11 mouse cellular contexts compared by ENCODE assay signal in genomic region chr17:47409897-47410861, GRCm38 (mm10). TPM values are rescaled to one million over a fixed set of nuclear protein-coding genes. Genes with fewer than 3 reads are reported as not detected.
DNase-seq lines count a peak whose midpoint lies in the region; ATAC-seq and TF ChIP-seq lines count a peak whose summit lies in the region.
"Not testable (repeated sequence)": the region's sequence is repeated elsewhere in the genome, so short reads cannot be mapped to it uniquely, and the experiment has no call there.
"Had no signal": no experiment of that assay in that cellular context is flagged by ENCODE, and none has a peak within 500 bp of the region (broad histone marks: within the 10 kb centered on the region; RNA-seq: fewer than 3 reads in every experiment).

No protein-coding gene starts in this region.

- DNase-seq in adrenal gland, postnatal 10 days: peak; percentile 26
- DNase-seq in embryo, embryonic 9.5 days (ENCODE audit: extremely low spot score): peak; percentile 33
- peak; percentile 7 for DNase-seq in gastrocnemius, adult 18-20 months (ENCODE audit: low spot score)
- peak; percentile 25 to 50 for DNase-seq in kidney, postnatal 4 days
- peak; percentile 46 for DNase-seq in lung, adult 2 months
- DNase-seq in neural tube, embryonic 11.5 days (ENCODE audit: low spot score): not testable (repeated sequence)
- peak; percentile 19 for DNase-seq in thymus, adult 2 months

- not testable (repeated sequence) for H3K4me1 ChIP-seq in hindbrain, embryonic 12.5 days; lung, adult 2 months (ENCODE audit: control insufficient read depth, insufficient read depth, low read length); neural tube, embryonic 11.5 days (ENCODE audit: control insufficient read depth, insufficient read depth, low read length); thymus, adult 2 months (replicated peaks; ENCODE audit: control insufficient read depth, insufficient read depth, low read length)

- WGBS in hindbrain, embryonic 12.5 days: 3% methylated on average over 74 of the region's 74 CpGs
- WGBS in lung, adult 2 months: 4% methylated on average over 74 of the region's 74 CpGs
- WGBS in neural tube, embryonic 11.5 days: 4% methylated on average over 74 of the region's 74 CpGs
- 4% methylated on average over 74 of the region's 74 CpGs for WGBS in thymus, adult 2 months

- ATAC-seq in hindbrain, embryonic 12.5 days (ENCODE audit: low FRiP score): 0 out of 2 replicates have a peak, but pooled peaks have one; percentile 19
- ATAC-seq in neural tube, embryonic 11.5 days (ENCODE audit: insufficient read depth, low FRiP score, low TSS enrichment): not testable (repeated sequence)

- H3K9me3 ChIP-seq in hindbrain, embryonic 12.5 days (replicated peaks); neural tube, embryonic 11.5 days (ENCODE audit: control insufficient read depth, low read length): not testable (repeated sequence)

- H3K27me3 ChIP-seq in hindbrain, embryonic 12.5 days: peaks cover 48% of the 10 kb centered on the region
- peaks cover 18% of the 10 kb centered on the region for H3K27me3 ChIP-seq in neural tube, embryonic 11.5 days (ENCODE audit: control insufficient read depth, insufficient read depth, low read length)
- H3K27me3 ChIP-seq in thymus, adult 2 months (ENCODE audit: control insufficient read depth, insufficient read depth, low read length): not testable (repeated sequence)

- H3K36me3 ChIP-seq in hindbrain, embryonic 12.5 days; neural tube, embryonic 11.5 days (ENCODE audit: control insufficient read depth, insufficient read depth, low read length); thymus, adult 2 months (ENCODE audit: control insufficient read depth, insufficient read depth, low read length): not testable (repeated sequence)

- H3K4me3 ChIP-seq in hindbrain, embryonic 12.5 days: peak overlapping the region; percentile 35
- not testable (repeated sequence) for H3K4me3 ChIP-seq in lung, adult 2 months (replicated peaks; ENCODE audit: extremely low read depth, low read depth, low read length); thymus, adult 2 months (ENCODE audit: control insufficient read depth, insufficient read depth, low read length)
- peak overlapping the region; percentile 23 for H3K4me3 ChIP-seq in neural tube, embryonic 11.5 days (ENCODE audit: low read depth, low read length)

- not testable (repeated sequence) for TF ChIP-seq POLR2A in lung, adult 2 months (IDR thresholded peaks at IDR 0.05; ENCODE audit: borderline replicate concordance, extremely low read depth, low read depth, low read length); thymus, adult 2 months (IDR thresholded peaks at IDR 0.05; ENCODE audit: control insufficient read depth, extremely low read depth, insufficient read depth, low read length, poor library complexity)

- H3K4me2 ChIP-seq in hindbrain, embryonic 12.5 days (replicated peaks): peak overlapping the region; percentile 60
- peak overlapping the region; percentile 42 for H3K4me2 ChIP-seq in neural tube, embryonic 11.5 days (ENCODE audit: low read depth)

- not testable (repeated sequence) for TF ChIP-seq CTCF in lung, adult 2 months (IDR thresholded peaks at IDR 0.05; ENCODE audit: insufficient read depth, low read length); thymus, adult 2 months (IDR thresholded peaks at IDR 0.05; ENCODE audit: borderline replicate concordance, control insufficient read depth, extremely low read depth, insufficient read depth, low read length, poor library complexity)

- H3K27ac ChIP-seq in hindbrain, embryonic 12.5 days; neural tube, embryonic 11.5 days (ENCODE audit: low read depth, low read length); thymus, adult 2 months (ENCODE audit: control insufficient read depth, insufficient read depth, low read length): not testable (repeated sequence)

- 0 out of 2 replicates have a peak overlapping the region, but pooled peaks have one; percentile 43 for H3K9ac ChIP-seq in hindbrain, embryonic 12.5 days
- H3K9ac ChIP-seq in neural tube, embryonic 11.5 days (ENCODE audit: low read length): not testable (repeated sequence)

RNA-seq across cellular contexts. Expression of gene Guca1a, which starts 9.8 kb away (rescaled TPM):
- 1 to 10 TPM; 1.3 to 1.4 TPM for total RNA-seq in adrenal gland, postnatal 10 days (2021)
- total RNA-seq in gastrocnemius, adult 18-20 months (2021): not detected
- polyA plus RNA-seq in hindbrain, embryonic 12.5 days (2016; fragmentation: Nextera tagmentation; extraction: Ambion mirVana): 0.84 and 1.2 TPM in 2 replicates
- 1.1 and 2.9 TPM in 2 replicates for polyA plus RNA-seq in lung, adult 2 months (2012; rRNA removed)
- 0.82 and 0.87 TPM in 2 replicates for polyA plus RNA-seq in neural tube, embryonic 11.5 days (2014; fragmentation: Nextera tagmentation; extraction: Ambion mirVana)
- 0.41 and 1.2 TPM in 2 replicates for polyA plus RNA-seq in thymus, adult 2 months (2012; rRNA removed)
- total RNA-seq: G1E had no signal

RNA-seq across cellular contexts. Expression of gene Guca1b, which starts 25.0 kb away (rescaled TPM):
- total RNA-seq in adrenal gland, postnatal 10 days (2021): under 1 TPM; 0.70 to 0.78 TPM
- under 1 TPM; 0.36 to 0.41 TPM for total RNA-seq in gastrocnemius, adult 18-20 months (2021)
- 0.59 and 0.93 TPM in 2 replicates for polyA plus RNA-seq in hindbrain, embryonic 12.5 days (2016; fragmentation: Nextera tagmentation; extraction: Ambion mirVana)
- polyA plus RNA-seq in lung, adult 2 months (2012; rRNA removed): 1.0 and 1.3 TPM in 2 replicates
- 0.49 and 0.77 TPM in 2 replicates for polyA plus RNA-seq in neural tube, embryonic 11.5 days (2014; fragmentation: Nextera tagmentation; extraction: Ambion mirVana)
- 1.6 and 3.1 TPM in 2 replicates for polyA plus RNA-seq in thymus, adult 2 months (2012; rRNA removed)
- total RNA-seq: G1E had no signal
- polyA plus RNA-seq: G1E had no signal

RNA-seq across cellular contexts. Expression of gene AI661453, which starts 26.2 kb away (rescaled TPM):
- 1 to 10 TPM; 1.8 to 2.6 TPM for total RNA-seq in adrenal gland, postnatal 10 days (2021)
- under 1 TPM; 0.39 to 0.64 TPM for total RNA-seq in gastrocnemius, adult 18-20 months (2021)
- 0.28 and 0.34 TPM in 2 replicates for polyA plus RNA-seq in hindbrain, embryonic 12.5 days (2016; fragmentation: Nextera tagmentation; extraction: Ambion mirVana)
- polyA plus RNA-seq in lung, adult 2 months (2012; rRNA removed): 9.2 and 13.0 TPM in 2 replicates
- polyA plus RNA-seq in neural tube, embryonic 11.5 days (2014; fragmentation: Nextera tagmentation; extraction: Ambion mirVana): 0.05 and 0.23 TPM in 2 replicates
- polyA plus RNA-seq in thymus, adult 2 months (2012; rRNA removed): 1.0 and 1.6 TPM in 2 replicates

RNA-seq across cellular contexts. Expression of gene 1700001C19Rik, which starts 27.0 kb away (rescaled TPM):
- 1 to 10 TPM in 1 of 2 experiments, under 1 TPM in 1; 0.79 to 1.9 TPM for total RNA-seq in adrenal gland, postnatal 10 days (2021)
- not detected for total RNA-seq in gastrocnemius, adult 18-20 months (2021)
- 0.14 and 0.65 TPM in 2 replicates for polyA plus RNA-seq in hindbrain, embryonic 12.5 days (2016; fragmentation: Nextera tagmentation; extraction: Ambion mirVana)
- 0.14 and 0.20 TPM in 2 replicates for polyA plus RNA-seq in lung, adult 2 months (2012; rRNA removed)
- polyA plus RNA-seq in neural tube, embryonic 11.5 days (2014; fragmentation: Nextera tagmentation; extraction: Ambion mirVana): 0.37 and 0.43 TPM in 2 replicates
- polyA plus RNA-seq in thymus, adult 2 months (2012; rRNA removed): 0.11 and 0.26 TPM in 2 replicates
- total RNA-seq: G1E; gastrocnemius, adult 8-10 months had no signal
- polyA plus RNA-seq: G1E; spleen, adult 2 months had no signal

RNA-seq across cellular contexts. Expression of gene Mrps10, which starts 41.5 kb away (rescaled TPM):
- total RNA-seq in adrenal gland, postnatal 10 days (2021): 10 to 100 TPM; 50.8 to 52.0 TPM
- total RNA-seq in gastrocnemius, adult 18-20 months (2021): 10 to 100 TPM; 32.9 to 34.1 TPM
- polyA plus RNA-seq in hindbrain, embryonic 12.5 days (2016; fragmentation: Nextera tagmentation; extraction: Ambion mirVana): 64.3 and 69.3 TPM in 2 replicates
- polyA plus RNA-seq in lung, adult 2 months (2012; rRNA removed): 15.5 and 18.8 TPM in 2 replicates
- 76.0 and 78.8 TPM in 2 replicates for polyA plus RNA-seq in neural tube, embryonic 11.5 days (2014; fragmentation: Nextera tagmentation; extraction: Ambion mirVana)
- polyA plus RNA-seq in thymus, adult 2 months (2012; rRNA removed): 21.2 and 21.9 TPM in 2 replicates
